Comparison of ENCODE assay signal across 28 mouse cellular contexts in the genomic region with DNA sequence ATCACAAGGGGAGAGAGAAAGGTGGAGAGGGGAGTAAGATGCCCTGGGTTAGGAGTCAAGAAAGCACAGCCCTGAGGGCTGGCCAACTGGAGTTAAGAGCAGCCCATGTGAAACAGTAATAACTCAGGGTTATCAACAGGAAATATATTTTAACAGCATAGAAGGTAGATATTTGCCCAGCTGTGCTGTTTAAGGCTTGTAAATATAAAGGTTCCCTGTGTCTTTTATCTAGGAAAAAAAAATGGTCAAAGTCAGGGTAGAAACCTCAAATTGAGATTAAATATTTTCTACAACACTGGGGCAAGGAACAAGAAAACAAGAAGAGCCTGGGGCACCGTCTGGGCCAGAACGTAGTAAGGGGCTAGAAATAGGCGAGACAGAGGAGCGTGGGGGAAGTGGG.
A peak's percentile ranks its signal among the peaks of the same experiment; 100 is the strongest.
DNase-seq lines count a peak whose midpoint lies in the region; ATAC-seq and TF ChIP-seq lines count a peak whose summit lies in the region.
"Had no signal": no experiment of that assay in that cellular context is flagged by ENCODE, and none has a peak within 500 bp of the region (broad histone marks: within the 10 kb centered on the region; RNA-seq: fewer than 3 reads in every experiment).

No protein-coding gene starts in this region.

- no peak for TF ChIP-seq CTCF in stomach, postnatal 0 days (IDR thresholded peaks at IDR 0.05; ENCODE audit: low read depth)

- H3K27me3 ChIP-seq in intestine, embryonic 16.5 days (replicated peaks; ENCODE audit: control insufficient read depth, insufficient read depth, low read length), result no peaks in the 10 kb centered on the region
- no peaks in the 10 kb centered on the region for H3K27me3 ChIP-seq in intestine, embryonic 15.5 days (replicated peaks)
- H3K27me3 ChIP-seq in stomach, embryonic 14.5 days (ENCODE audit: control insufficient read depth, insufficient read depth, low read length), result no peaks in the 10 kb centered on the region
- no peaks in the 10 kb centered on the region for H3K27me3 ChIP-seq in stomach, postnatal 0 days (ENCODE audit: control insufficient read depth, insufficient read depth, low read length)
- peaks cover 12% of the 10 kb centered on the region for H3K27me3 ChIP-seq in heart, embryonic 11.5 days (ENCODE audit: control insufficient read depth, insufficient read depth, low read length)
- H3K27me3 ChIP-seq: CH12.LX; embryonic facial prominence, embryonic 13.5 days; embryonic facial prominence, embryonic 15.5 days; forebrain, embryonic 12.5 days; Patski had no signal

- peaks cover 3% of the 10 kb centered on the region for H3K4me1 ChIP-seq in intestine, embryonic 16.5 days (ENCODE audit: control insufficient read depth, insufficient read depth, low read length)
- no peaks in the 10 kb centered on the region; the same call in 1 of the 2 replicates for H3K4me1 ChIP-seq in intestine, embryonic 15.5 days (replicated peaks)
- no peaks in the 10 kb centered on the region; the same call in 1 of the 2 replicates for H3K4me1 ChIP-seq in stomach, embryonic 14.5 days (ENCODE audit: control insufficient read depth, insufficient read depth, low read length)
- peaks cover 2% of the 10 kb centered on the region; the same call in 1 of the 2 replicates for H3K4me1 ChIP-seq in stomach, postnatal 0 days (replicated peaks; ENCODE audit: control insufficient read depth, insufficient read depth)
- H3K4me1 ChIP-seq in heart, embryonic 11.5 days (ENCODE audit: control insufficient read depth, insufficient read depth, low read length), result no peaks in the 10 kb centered on the region
- H3K4me1 ChIP-seq: embryonic facial prominence, embryonic 15.5 days; forebrain, embryonic 10.5 days; forebrain, embryonic 12.5 days had no signal

- no peak overlapping the region for H3K4me2 ChIP-seq in intestine, embryonic 16.5 days (ENCODE audit: low read depth, low read length)
- no peak overlapping the region for H3K4me2 ChIP-seq in intestine, embryonic 15.5 days (replicated peaks)
- no peak overlapping the region for H3K4me2 ChIP-seq in stomach, embryonic 14.5 days (replicated peaks; ENCODE audit: low read depth, low read length)
- H3K4me2 ChIP-seq in stomach, postnatal 0 days (replicated peaks; ENCODE audit: low read depth), result no peak overlapping the region
- H3K4me2 ChIP-seq in heart, embryonic 11.5 days, result no peak overlapping the region
- H3K4me2 ChIP-seq: embryonic facial prominence, embryonic 15.5 days; forebrain, embryonic 12.5 days had no signal

- peak overlapping the region; percentile 24; the same call in 1 of the 2 replicates for H3K27ac ChIP-seq in intestine, embryonic 16.5 days (ENCODE audit: low read length)
- H3K27ac ChIP-seq in intestine, embryonic 15.5 days, result no peak overlapping the region
- no peak overlapping the region for H3K27ac ChIP-seq in stomach, embryonic 14.5 days (ENCODE audit: low read length)
- no peak overlapping the region for H3K27ac ChIP-seq in stomach, postnatal 0 days (replicated peaks)
- H3K27ac ChIP-seq in heart, embryonic 11.5 days (ENCODE audit: low read depth, low read length), result no peak overlapping the region; the same call in 1 of the 2 replicates
- H3K27ac ChIP-seq: embryonic facial prominence, embryonic 13.5 days; embryonic facial prominence, embryonic 15.5 days; forebrain, embryonic 10.5 days; forebrain, embryonic 12.5 days had no signal

- no peak overlapping the region for H3K4me3 ChIP-seq in intestine, embryonic 16.5 days (ENCODE audit: low read length)
- H3K4me3 ChIP-seq in intestine, embryonic 15.5 days (replicated peaks), result no peak overlapping the region
- no peak overlapping the region for H3K4me3 ChIP-seq in stomach, embryonic 14.5 days (ENCODE audit: low read depth, low read length)
- no peak overlapping the region for H3K4me3 ChIP-seq in stomach, postnatal 0 days (ENCODE audit: low read depth, low read length)
- no peak overlapping the region for H3K4me3 ChIP-seq in heart, embryonic 11.5 days (ENCODE audit: low read depth, low read length)
- H3K4me3 ChIP-seq: embryonic facial prominence, embryonic 13.5 days; embryonic facial prominence, embryonic 15.5 days; erythroblast, embryonic 14.5 days; forebrain, embryonic 10.5 days; forebrain, embryonic 12.5 days had no signal

- ATAC-seq in intestine, embryonic 16.5 days, result no peak
- ATAC-seq in intestine, embryonic 15.5 days, result no peak
- ATAC-seq in stomach, embryonic 14.5 days (ENCODE audit: insufficient number of reproducible peaks, insufficient read depth, low FRiP score, low read depth), result 0 out of 2 replicates have a peak, but pooled peaks have one; percentile 20
- peak; percentile 25; the same call in 1 of the 2 replicates for ATAC-seq in stomach, postnatal 0 days (ENCODE audit: low FRiP score, low TSS enrichment)
- ATAC-seq in heart, embryonic 11.5 days (replicated peaks; ENCODE audit: insufficient number of reproducible peaks, low FRiP score, low TSS enrichment), result no peak
- ATAC-seq: activated CD4-positive, CD25-positive, alpha-beta regulatory T cell, adult 4 months; CD4-positive, CD25-positive, alpha-beta regulatory T cell, adult 4 months; forebrain, embryonic 14.5 days; Patski had no signal

- no peaks in the 10 kb centered on the region for H3K9me3 ChIP-seq in intestine, embryonic 16.5 days (ENCODE audit: control insufficient read depth, low read length)
- no peaks in the 10 kb centered on the region for H3K9me3 ChIP-seq in intestine, embryonic 15.5 days
- no peaks in the 10 kb centered on the region for H3K9me3 ChIP-seq in stomach, embryonic 14.5 days (ENCODE audit: control insufficient read depth, low read depth, low read length)
- no peaks in the 10 kb centered on the region for H3K9me3 ChIP-seq in stomach, postnatal 0 days (ENCODE audit: control insufficient read depth, low read length)
- no peaks in the 10 kb centered on the region for H3K9me3 ChIP-seq in heart, embryonic 11.5 days (replicated peaks; ENCODE audit: control insufficient read depth, low read length)
- H3K9me3 ChIP-seq: embryonic facial prominence, embryonic 13.5 days; embryonic facial prominence, embryonic 15.5 days; forebrain, embryonic 10.5 days; forebrain, embryonic 12.5 days; G1E had no signal

- no peak for TF ChIP-seq EP300 in stomach, postnatal 0 days (optimal IDR thresholded peaks at IDR 0.05)

- H3K36me3 ChIP-seq in intestine, embryonic 16.5 days (ENCODE audit: control insufficient read depth, insufficient read depth, low read length), result no peaks in the 10 kb centered on the region
- H3K36me3 ChIP-seq in intestine, embryonic 15.5 days, result no peaks in the 10 kb centered on the region
- H3K36me3 ChIP-seq in stomach, embryonic 14.5 days (ENCODE audit: control insufficient read depth, insufficient read depth, low read length), result no peaks in the 10 kb centered on the region
- no peaks in the 10 kb centered on the region for H3K36me3 ChIP-seq in stomach, postnatal 0 days (ENCODE audit: control insufficient read depth, insufficient read depth, low read length)
- no peaks in the 10 kb centered on the region for H3K36me3 ChIP-seq in heart, embryonic 11.5 days (ENCODE audit: control insufficient read depth, insufficient read depth, low read length)
- H3K36me3 ChIP-seq: embryonic facial prominence, embryonic 15.5 days; forebrain, embryonic 12.5 days had no signal

- H3K9ac ChIP-seq in intestine, embryonic 16.5 days (ENCODE audit: low read depth, low read length), result no peak overlapping the region
- H3K9ac ChIP-seq in intestine, embryonic 15.5 days, result no peak overlapping the region
- no peak overlapping the region for H3K9ac ChIP-seq in stomach, embryonic 14.5 days (replicated peaks; ENCODE audit: low read depth, low read length)
- no peak overlapping the region for H3K9ac ChIP-seq in stomach, postnatal 0 days (ENCODE audit: low read length)
- no peak overlapping the region for H3K9ac ChIP-seq in heart, embryonic 11.5 days (ENCODE audit: low read depth, low read length)
- H3K9ac ChIP-seq: embryonic facial prominence, embryonic 13.5 days; embryonic facial prominence, embryonic 15.5 days; forebrain, embryonic 12.5 days had no signal

- DNase-seq in stomach, postnatal 0 days (ENCODE audit: low spot score), result no peak
- DNase-seq in spleen, postnatal 10 days (ENCODE audit: low spot score in 2 of 2), result no peak
- DNase-seq: adrenal gland, adult 8-10 months; adrenal gland, postnatal 14 days; adrenal gland, postnatal 36 days; B cell, adult 2 months; cerebellum, adult 11 months; cerebellum, adult 18-20 months; cerebellum, adult 8-10 months; cerebellum, adult 9-11 months; cerebellum, postnatal 14 days; cerebellum, postnatal 36 days; embryo, embryonic 11 days had no signal

- WGBS in intestine, embryonic 16.5 days, result 63% methylated on average over 4 of the region's 4 CpGs
- WGBS in intestine, embryonic 15.5 days, result 60% methylated on average over 4 of the region's 4 CpGs
- WGBS in stomach, embryonic 14.5 days, result 60% methylated on average over 4 of the region's 4 CpGs
- 72% methylated on average over 4 of the region's 4 CpGs for WGBS in stomach, postnatal 0 days
- 62% methylated on average over 4 of the region's 4 CpGs for WGBS in heart, embryonic 11.5 days (ENCODE audit: insufficient replicate concordance)

Comparison
In these comparisons a context has a peak if more than half of its experiments do, and no peak if none do; other contexts are left out.
1. ATAC-seq: peak in stomach, embryonic 14.5 days (single experiment) and stomach, postnatal 0 days (single experiment); none in intestine, embryonic 16.5 days (single experiment), intestine, embryonic 15.5 days (single experiment) and heart, embryonic 11.5 days (single experiment).